Mouse (Mus musculus): ENCODE results near the gene Cobl.
A peak's percentile ranks its signal among the peaks of the same experiment; 100 is the strongest.

The Cobl gene

GRCm38 (mm10) chr11:12299701-12300446, 164.9 kb downstream of the Cobl start:
- no peak for DNase-seq

- DNase-seq = no peak
Measured at GRCm38 (mm10) chr11:12291654-12291935, 173.2 kb downstream of the Cobl start.

GRCm38 (mm10) chr11:12290911-12291653, 173.7 kb downstream of the Cobl start:
- peak in 1 of 2 experiments; percentile 5 for DNase-seq

- DNase-seq = no peak
Measured at GRCm38 (mm10) chr11:12285319-12286021, 179.3 kb downstream of the Cobl start.

GRCm38 (mm10) chr11:12280711-12281110, 184.0 kb downstream of the Cobl start:
- no peak for DNase-seq

GRCm38 (mm10) chr11:12274276-12274675, 190.5 kb downstream of the Cobl start:
- DNase-seq = no peak

- DNase-seq = no peak
Measured at GRCm38 (mm10) chr11:12273726-12274125, 191.0 kb downstream of the Cobl start.

- DNase-seq = no peak
Measured at GRCm38 (mm10) chr11:12258411-12258810, 206.3 kb downstream of the Cobl start.

GRCm38 (mm10) chr11:12257324-12258118, 207.2 kb downstream of the Cobl start:
- DNase-seq = no peak

GRCm38 (mm10) chr11:12245327-12245915, 219.3 kb downstream of the Cobl start:
- DNase-seq = no peak

GRCm38 (mm10) chr11:12236341-12236740, 228.4 kb downstream of the Cobl start:
- DNase-seq = no peak

- no peak for DNase-seq
Measured at GRCm38 (mm10) chr11:12234876-12235275, 229.9 kb downstream of the Cobl start.

- DNase-seq = no peak
Measured at GRCm38 (mm10) chr11:12234126-12234525, 230.6 kb downstream of the Cobl start.

GRCm38 (mm10) chr11:12232743-12233125, 232.0 kb downstream of the Cobl start:
- DNase-seq = no peak

GRCm38 (mm10) chr11:12232041-12232742, 232.6 kb downstream of the Cobl start:
- no peak for DNase-seq

GRCm38 (mm10) chr11:12231481-12232035, 233.2 kb downstream of the Cobl start:
- no peak for DNase-seq

- DNase-seq = no peak
Measured at GRCm38 (mm10) chr11:12229411-12229810, 235.3 kb downstream of the Cobl start.

- DNase-seq = no peak
Measured at GRCm38 (mm10) chr11:12227343-12227742, 237.4 kb downstream of the Cobl start.

GRCm38 (mm10) chr11:12219594-12220530, 244.9 kb downstream of the Cobl start:
- DNase-seq = no peak

- DNase-seq = no peak
Measured at GRCm38 (mm10) chr11:12216897-12217296, 247.9 kb downstream of the Cobl start.
